Mouse (Mus musculus) neutrophil, adult 65 days (primary cell): Measurements from ENCODE around the gene Ndfip2. TPM values are rescaled to one million over a fixed set of nuclear protein-coding genes. Genes with fewer than 3 reads are reported as not detected.

Experiments
- total RNA-seq: library from RNA; stranded (reverse); gene quantifications from 2 replicates; pipeline ENCODE4 v1.2.4, GENCODE M21; 2023

Gene Ndfip2
- total RNA-seq: 32.9 and 38.0 TPM in 2 replicates

GRCm38 (mm10) chr14:105258379-105259034 lies at the start of gene Ndfip2:
Gene Ndfip2 (plus strand): TSS chr14:105258573.

Other genes starting within 250 kb of the Ndfip2 start
- gene Rbm26, start 81.2 kb upstream of the Ndfip2 start, total RNA-seq: 30.1 and 41.2 TPM in 2 replicates